ENCODE assay signal across 23 mouse cellular contexts in genomic region chr16:5651551-5651950, GRCm38 (mm10).
DNase-seq lines count a peak whose midpoint lies in the region; ATAC-seq lines count a peak whose summit lies in the region.
"Had no signal": no experiment of that assay in that cellular context is flagged by ENCODE, and none has a peak within 500 bp of the region (broad histone marks: within the 10 kb centered on the region; RNA-seq: fewer than 3 reads in every experiment).

No protein-coding gene starts in this region.

- H3K9ac ChIP-seq in hindbrain, embryonic 12.5 days = no peak overlapping the region
- H3K9ac ChIP-seq: forebrain, embryonic 15.5 days; heart, embryonic 13.5 days; hindbrain, embryonic 13.5 days; intestine, embryonic 15.5 days; kidney, embryonic 15.5 days had no signal

- no peaks in the 10 kb centered on the region for H3K36me3 ChIP-seq in hindbrain, embryonic 12.5 days
- H3K36me3 ChIP-seq: forebrain, embryonic 10.5 days; forebrain, embryonic 15.5 days; G1E; heart, embryonic 10.5 days; heart, embryonic 13.5 days; hindbrain, embryonic 13.5 days; intestine, embryonic 15.5 days; kidney, embryonic 15.5 days had no signal

- H3K4me2 ChIP-seq in hindbrain, embryonic 12.5 days (replicated peaks) = no peak overlapping the region
- H3K4me2 ChIP-seq: forebrain, embryonic 15.5 days; heart, embryonic 13.5 days; hindbrain, embryonic 13.5 days; intestine, embryonic 15.5 days; kidney, embryonic 15.5 days had no signal

- no peak for ATAC-seq in hindbrain, embryonic 12.5 days (ENCODE audit: low FRiP score)
- ATAC-seq: activated CD4-positive, CD25-positive, alpha-beta regulatory T cell, adult 4 months; forebrain, embryonic 15.5 days; hindbrain, embryonic 16.5 days; intestine, embryonic 15.5 days had no signal

- DNase-seq in adrenal gland, adult 2 months = peak; percentile 52
- no peak for DNase-seq in adrenal gland, postnatal 25 days
- peak; percentile 8 to 16 for DNase-seq in cerebellum, postnatal 10 days
- DNase-seq in cerebellum, adult 11-12 months = no peak
- peak; percentile 21 for DNase-seq in MN1 (ENCODE audit: low spot score)
- DNase-seq: B cell, adult 2 months; cerebellum, adult 11 months; cerebellum, adult 8-10 months; gastrocnemius, postnatal 25 days; heart, adult 2 months; kidney, adult 11 months; kidney, adult 8-10 months had no signal

- H3K4me3 ChIP-seq in hindbrain, embryonic 12.5 days = no peak overlapping the region
- H3K4me3 ChIP-seq: forebrain, embryonic 10.5 days; forebrain, embryonic 15.5 days; heart, adult 2 months; heart, embryonic 10.5 days; heart, embryonic 13.5 days; hindbrain, embryonic 13.5 days; intestine, embryonic 15.5 days; kidney, embryonic 15.5 days had no signal

- no peak overlapping the region for H3K27ac ChIP-seq in hindbrain, embryonic 12.5 days
- H3K27ac ChIP-seq: forebrain, embryonic 10.5 days; forebrain, embryonic 15.5 days; heart, adult 2 months; heart, embryonic 10.5 days; heart, embryonic 13.5 days; hindbrain, embryonic 13.5 days; intestine, embryonic 15.5 days; kidney, embryonic 15.5 days had no signal

- no peaks in the 10 kb centered on the region for H3K27me3 ChIP-seq in hindbrain, embryonic 12.5 days
- H3K27me3 ChIP-seq: forebrain, embryonic 15.5 days; heart, embryonic 13.5 days; hindbrain, embryonic 13.5 days; intestine, embryonic 15.5 days; kidney, embryonic 15.5 days had no signal

- no peaks in the 10 kb centered on the region for H3K9me3 ChIP-seq in hindbrain, embryonic 12.5 days (replicated peaks)
- H3K9me3 ChIP-seq: forebrain, embryonic 10.5 days; forebrain, embryonic 15.5 days; heart, embryonic 10.5 days; heart, embryonic 13.5 days; hindbrain, embryonic 13.5 days; intestine, embryonic 15.5 days; kidney, embryonic 15.5 days had no signal

- H3K4me1 ChIP-seq in hindbrain, embryonic 12.5 days = no peaks in the 10 kb centered on the region
- H3K4me1 ChIP-seq: forebrain, embryonic 10.5 days; forebrain, embryonic 15.5 days; heart, embryonic 10.5 days; heart, embryonic 13.5 days; hindbrain, embryonic 13.5 days; intestine, embryonic 15.5 days; kidney, embryonic 15.5 days had no signal

- 76% methylated on average over 1 of the region's 1 CpGs for WGBS in hindbrain, embryonic 12.5 days

Comparison
In these comparisons a context has a peak if more than half of its experiments do, and no peak if none do; other contexts are left out.
1. DNase-seq: peak in adrenal gland, adult 2 months (single experiment), cerebellum, postnatal 10 days (2 of 2) and MN1 (single experiment); none in adrenal gland, postnatal 25 days (single experiment) and cerebellum, adult 11-12 months (single experiment).